Mouse (Mus musculus): ENCODE data around the gene Nek8. TPM values are rescaled to one million over a fixed set of nuclear protein-coding genes. Genes with fewer than 3 reads are reported as not detected.
"Not testable (repeated sequence)": the region's sequence is repeated elsewhere in the genome, so short reads cannot be mapped to it uniquely, and the experiment has no call there.

Nek8 gene
- total RNA-seq, 1 experiment from 2014 or later: 4.3 TPM

GRCm38 (mm10) chr11:78188331-78189233, 12.1 kb upstream of the Nek8 start, which contains the start of gene Rab34:
Gene Rab34 (plus strand): TSS chr11:78188430.
- ATAC-seq (replicated peaks; ENCODE audit: insufficient number of reproducible peaks, low FRiP score, low TSS enrichment, poor library complexity, severe bottlenecking): no peak

- ATAC-seq (replicated peaks; ENCODE audit: insufficient number of reproducible peaks, low FRiP score, low TSS enrichment, poor library complexity, severe bottlenecking): not testable (repeated sequence)
Observed at GRCm38 (mm10) chr11:78184702-78185101, 8.2 kb upstream of the Nek8 start.

GRCm38 (mm10) chr11:78183884-78184514, 7.5 kb upstream of the Nek8 start:
- no peak for ATAC-seq (replicated peaks; ENCODE audit: insufficient number of reproducible peaks, low FRiP score, low TSS enrichment, poor library complexity, severe bottlenecking)

GRCm38 (mm10) chr11:78182961-78183844, 6.7 kb upstream of the Nek8 start, which contains the start of gene Rpl23a:
Gene Rpl23a (minus strand): TSS chr11:78183584.
- peak; percentile 93 for ATAC-seq (replicated peaks; ENCODE audit: insufficient number of reproducible peaks, low FRiP score, low TSS enrichment, poor library complexity, severe bottlenecking)

- ATAC-seq (replicated peaks; ENCODE audit: insufficient number of reproducible peaks, low FRiP score, low TSS enrichment, poor library complexity, severe bottlenecking): no peak
Observed at GRCm38 (mm10) chr11:78182450-78182849, 6.0 kb upstream of the Nek8 start.

GRCm38 (mm10) chr11:78181830-78182357, 5.4 kb upstream of the Nek8 start:
- no peak for ATAC-seq (replicated peaks; ENCODE audit: insufficient number of reproducible peaks, low FRiP score, low TSS enrichment, poor library complexity, severe bottlenecking)

GRCm38 (mm10) chr11:78180081-78180761, 3.7 kb upstream of the Nek8 start:
- no peak for ATAC-seq (replicated peaks; ENCODE audit: insufficient number of reproducible peaks, low FRiP score, low TSS enrichment, poor library complexity, severe bottlenecking)

GRCm38 (mm10) chr11:78179438-78179999, 3.0 kb upstream of the Nek8 start:
- ATAC-seq (replicated peaks; ENCODE audit: insufficient number of reproducible peaks, low FRiP score, low TSS enrichment, poor library complexity, severe bottlenecking): no peak

GRCm38 (mm10) chr11:78178859-78179437, 2.5 kb upstream of the Nek8 start:
- no peak for ATAC-seq (replicated peaks; ENCODE audit: insufficient number of reproducible peaks, low FRiP score, low TSS enrichment, poor library complexity, severe bottlenecking)

- ATAC-seq (replicated peaks; ENCODE audit: insufficient number of reproducible peaks, low FRiP score, low TSS enrichment, poor library complexity, severe bottlenecking): peak; percentile 79
Observed at GRCm38 (mm10) chr11:78177903-78178858, 1.7 kb upstream of the Nek8 start.

- peak; percentile 15 for ATAC-seq (replicated peaks; ENCODE audit: insufficient number of reproducible peaks, low FRiP score, low TSS enrichment, poor library complexity, severe bottlenecking)
Observed at GRCm38 (mm10) chr11:78177437-78177836, 962 bp upstream of the Nek8 start.

GRCm38 (mm10) chr11:78176905-78177331, 443 bp upstream of the Nek8 start:
- ATAC-seq (replicated peaks; ENCODE audit: insufficient number of reproducible peaks, low FRiP score, low TSS enrichment, poor library complexity, severe bottlenecking): no peak

GRCm38 (mm10) chr11:78175771-78176401, 589 bp downstream of the Nek8 start:
- no peak for ATAC-seq (replicated peaks; ENCODE audit: insufficient number of reproducible peaks, low FRiP score, low TSS enrichment, poor library complexity, severe bottlenecking)

- no peak for ATAC-seq (replicated peaks; ENCODE audit: insufficient number of reproducible peaks, low FRiP score, low TSS enrichment, poor library complexity, severe bottlenecking)
Observed at GRCm38 (mm10) chr11:78174506-78174905, 2.0 kb downstream of the Nek8 start.

GRCm38 (mm10) chr11:78172748-78173383, 3.6 kb downstream of the Nek8 start:
- ATAC-seq (replicated peaks; ENCODE audit: insufficient number of reproducible peaks, low FRiP score, low TSS enrichment, poor library complexity, severe bottlenecking): no peak
